Mouse (Mus musculus) common myeloid progenitor, adult 5-6 weeks (primary cell): ENCODE measurements around the gene Zwint. TPM values are rescaled to one million over a fixed set of nuclear protein-coding genes. Genes with fewer than 3 reads are reported as not detected.

Experiments used
- ATAC-seq: replicated peaks from 2 replicates; pipeline ENCODE4 v1.8.0; 2016; ENCODE audit warnings: low read depth, mild to moderate bottlenecking, moderate TSS enrichment, inconsistent platforms; ENCODE audit not compliant: poor library complexity, severe bottlenecking
- total RNA-seq: library from RNA; stranded (forward); fragments of 200-1000, 187-1606 nt; gene quantifications from 2 replicates; pipeline ENCODE4 v1.2.3, GENCODE M21; 2017

Zwint gene
- 230 and 238 TPM in 2 replicates for total RNA-seq

DNA sequence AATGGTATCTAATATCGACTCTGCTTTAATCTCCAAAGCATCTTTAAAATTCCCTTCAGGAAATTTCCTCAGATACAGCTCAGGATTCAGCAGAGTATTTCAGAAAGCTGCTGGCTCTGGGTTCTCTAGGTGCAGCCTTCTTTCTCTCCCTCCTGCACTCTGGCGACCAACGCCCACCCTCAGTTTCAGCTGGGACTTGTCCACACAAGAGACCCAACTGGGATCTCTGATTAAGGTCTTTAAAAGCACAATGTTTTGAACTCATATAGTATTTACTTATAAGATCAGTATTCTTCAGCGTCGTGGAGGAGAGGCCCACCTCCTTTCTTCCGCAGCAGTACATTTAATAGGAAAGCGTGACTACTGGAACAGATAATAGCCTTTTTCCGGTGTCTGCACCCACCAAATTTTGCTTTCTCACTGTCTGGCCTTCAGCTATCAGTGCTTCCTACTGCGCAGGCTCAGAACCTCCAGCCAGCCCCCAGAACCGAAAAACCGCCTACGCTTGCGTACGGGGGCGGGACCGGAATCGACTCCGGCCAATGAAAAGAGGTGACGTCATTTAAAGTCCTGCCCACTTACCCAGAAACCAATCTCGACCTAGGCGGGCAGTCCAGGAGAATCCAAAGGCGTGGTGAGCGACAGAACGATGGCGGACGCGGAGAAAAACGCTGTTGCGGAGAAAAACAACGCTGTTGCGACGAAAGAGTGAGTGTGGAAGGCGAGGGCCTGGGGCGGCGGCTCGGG lies at the start of gene Zwint:
Zwint (plus strand) TSS at position 576 of the 747 bp plus-strand sequence.
- peak; percentile 92 for ATAC-seq

- ATAC-seq = no peak
These were observed 41.3 kb upstream of the Zwint start for GRCm38 (mm10) chr10:72613125-72613915.

DNA sequence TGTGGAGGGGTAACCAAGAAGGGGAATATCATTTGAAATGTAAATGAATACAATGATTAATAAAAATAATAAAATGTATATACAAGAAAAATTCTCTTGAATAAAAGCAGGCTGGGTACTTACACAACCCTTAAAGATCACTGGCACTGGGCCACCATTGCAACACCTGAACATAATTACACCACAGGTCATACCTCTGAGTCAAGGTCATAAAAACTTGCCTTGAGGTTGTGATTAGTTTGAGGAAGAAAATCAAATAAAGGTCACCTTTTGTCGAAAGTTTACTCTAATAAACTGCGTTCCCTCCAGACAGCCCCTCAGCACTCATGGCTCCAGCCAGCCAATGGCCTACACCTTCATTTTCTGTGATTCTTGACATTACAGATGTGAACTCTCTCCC lies 38.5 kb upstream of the Zwint start:
- ATAC-seq = no peak

DNA sequence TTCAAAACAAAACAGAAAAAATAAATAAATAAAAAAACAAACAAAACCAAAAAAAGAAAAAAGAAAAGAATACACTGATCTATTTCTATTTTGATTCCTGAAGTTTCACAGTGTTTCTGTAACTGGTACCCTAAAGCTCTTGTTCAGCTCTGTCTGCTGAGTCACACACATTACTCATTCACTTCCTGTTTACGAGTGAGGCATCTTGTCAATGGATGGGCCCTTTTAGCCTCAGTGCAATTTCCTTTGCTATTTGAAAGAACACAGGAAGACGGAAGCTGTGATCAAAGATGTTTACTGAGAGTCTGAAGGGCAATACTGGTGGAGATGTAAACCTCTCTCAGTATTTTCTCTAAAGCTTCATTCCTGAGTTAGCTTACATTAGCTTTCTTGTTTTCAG lies 34.1 kb upstream of the Zwint start:
- peak; percentile 54 for ATAC-seq

DNA sequence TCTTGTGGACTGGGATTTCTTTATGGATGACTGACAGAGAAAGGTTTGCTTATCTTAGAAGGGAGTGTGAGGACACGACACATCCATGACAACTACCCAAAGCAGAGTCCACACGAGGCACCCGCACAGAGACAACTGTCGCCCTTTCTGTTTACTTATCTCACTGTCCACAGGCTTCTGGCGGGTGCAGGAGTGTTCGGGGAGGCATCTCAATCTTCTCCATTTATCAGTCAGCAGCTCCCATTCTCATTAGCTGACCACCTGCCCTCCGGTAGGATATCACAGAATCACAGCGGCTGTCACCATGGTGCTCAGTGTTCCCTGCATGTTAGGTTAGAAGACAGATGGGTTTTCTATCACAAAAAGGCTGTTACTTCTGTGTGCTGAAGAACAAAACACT lies 31.1 kb upstream of the Zwint start:
- ATAC-seq = 0 out of 2 replicates have a peak, but pooled peaks have one; percentile 15

DNA sequence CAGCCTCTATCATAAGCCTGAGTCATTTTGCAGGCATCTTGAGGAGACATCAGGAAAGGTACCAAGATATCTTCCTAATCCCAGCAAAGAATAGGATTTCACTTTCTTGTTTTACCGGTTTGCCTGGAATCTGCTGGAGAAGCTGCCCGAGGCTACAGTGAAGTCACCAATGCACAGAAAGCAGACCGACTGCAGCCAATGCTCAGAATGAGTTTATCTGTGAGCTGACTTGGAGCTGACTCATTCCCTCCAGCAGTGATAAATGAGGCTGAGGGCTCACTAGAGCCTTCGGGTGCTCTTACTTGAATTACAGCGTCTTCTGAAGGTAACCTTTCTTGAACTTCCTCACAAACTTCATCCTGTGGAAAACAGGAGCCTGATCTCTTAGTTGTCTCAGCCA lies 20.5 kb upstream of the Zwint start:
- no peak for ATAC-seq

DNA sequence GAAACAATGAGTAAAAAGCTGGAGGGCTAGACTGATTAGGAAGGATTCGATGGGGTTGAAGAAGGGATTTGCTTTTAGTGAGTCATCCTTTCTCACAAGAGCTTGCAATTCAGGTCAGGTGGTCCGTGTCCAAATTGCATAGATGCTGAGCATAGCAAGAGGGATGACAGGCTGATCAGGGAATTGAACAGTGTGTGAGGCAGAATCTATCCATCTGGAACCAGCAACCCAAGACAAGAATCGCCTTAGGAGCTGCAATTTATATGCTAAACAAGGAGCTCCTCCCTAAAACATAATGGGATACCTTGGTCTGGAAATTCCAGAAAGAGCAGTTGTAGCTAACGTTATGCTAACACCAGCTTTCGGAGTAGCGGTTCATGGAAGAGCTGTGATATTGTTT lies 3.8 kb upstream of the Zwint start:
- no peak for ATAC-seq

DNA sequence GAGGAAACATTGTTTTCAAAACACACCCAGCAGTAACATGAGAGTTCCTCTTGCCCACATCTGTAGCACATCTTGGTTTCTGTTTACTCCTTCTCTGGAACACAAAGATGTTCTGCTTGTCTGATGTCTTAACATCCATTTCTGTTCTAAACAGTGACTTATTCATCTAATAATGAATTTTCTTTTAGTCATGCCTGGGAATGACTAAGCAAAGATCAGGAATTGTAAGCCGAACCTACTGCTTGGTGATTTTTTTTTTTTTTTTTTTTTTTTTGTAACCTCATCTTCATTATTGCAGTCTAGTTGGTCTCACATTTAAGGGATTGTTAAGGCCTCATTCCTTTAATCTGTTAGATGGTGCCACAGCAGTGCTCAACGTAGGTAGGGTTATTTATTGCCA lies 848 bp upstream of the Zwint start:
- ATAC-seq = no peak

GRCm38 (mm10) chr10:72655017-72655509 lies 418 bp downstream of the Zwint start:
- peak; percentile 67 for ATAC-seq

DNA sequence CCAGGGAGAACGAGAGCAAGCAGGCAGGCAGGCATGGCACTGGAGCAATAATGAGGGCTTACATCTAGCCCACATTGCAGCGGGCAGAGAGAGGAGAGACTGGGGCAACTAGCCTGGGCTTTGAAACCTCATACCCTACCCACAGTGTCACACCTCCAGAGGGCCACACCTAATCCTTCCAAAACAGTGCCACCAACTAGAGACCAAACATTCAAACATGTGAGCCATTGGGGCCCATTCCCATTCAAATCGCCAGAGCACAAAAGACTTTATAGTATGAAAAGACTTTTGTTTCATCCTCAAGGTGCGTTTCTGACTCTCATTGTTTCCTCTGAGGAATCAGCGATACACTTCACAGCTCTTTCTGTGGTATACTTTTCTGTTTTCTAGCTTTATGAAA lies 4.6 kb downstream of the Zwint start:
- ATAC-seq = no peak

GRCm38 (mm10) chr10:72660350-72660749 lies 5.7 kb downstream of the Zwint start:
- ATAC-seq = no peak

DNA sequence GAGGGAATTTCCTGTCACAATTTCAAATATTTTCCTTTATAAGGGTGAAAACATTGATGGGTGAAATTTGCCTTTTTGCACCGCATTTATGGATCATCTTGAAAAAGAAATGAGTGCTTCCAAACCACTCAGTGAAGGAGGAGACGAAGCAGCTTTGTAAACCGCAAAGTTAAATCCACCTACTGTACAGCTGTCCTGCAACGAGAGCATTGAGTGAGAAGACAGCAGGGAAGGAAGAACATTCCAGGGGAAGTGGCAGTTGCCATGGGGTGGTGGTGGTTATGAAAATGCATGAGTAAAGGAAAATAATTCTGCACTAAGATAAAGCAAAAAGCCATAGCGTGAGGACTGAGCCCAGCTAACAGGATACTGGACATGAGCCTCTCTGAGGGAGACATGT lies 13.2 kb downstream of the Zwint start:
- 0 out of 2 replicates have a peak, but pooled peaks have one; percentile 10 for ATAC-seq

DNA sequence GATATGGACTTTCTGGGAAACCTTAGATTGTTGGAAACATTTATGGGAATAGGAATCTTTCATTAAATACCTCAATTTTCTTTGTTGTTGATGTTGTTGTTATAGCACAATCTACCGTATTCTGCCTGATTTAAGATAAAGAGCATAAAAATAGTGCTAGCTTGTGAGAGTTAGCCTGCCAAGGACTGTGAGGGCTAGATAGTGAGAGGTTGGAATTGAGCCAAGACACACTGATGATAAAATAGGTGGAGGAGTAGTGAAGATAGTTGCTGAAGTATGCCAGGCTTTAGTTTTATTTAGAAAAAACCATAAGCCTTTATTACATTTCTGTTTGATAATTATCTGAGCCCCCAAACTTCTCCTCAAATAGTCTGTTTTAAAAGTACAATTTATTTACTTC lies 14.4 kb downstream of the Zwint start:
- ATAC-seq = peak; percentile 63

DNA sequence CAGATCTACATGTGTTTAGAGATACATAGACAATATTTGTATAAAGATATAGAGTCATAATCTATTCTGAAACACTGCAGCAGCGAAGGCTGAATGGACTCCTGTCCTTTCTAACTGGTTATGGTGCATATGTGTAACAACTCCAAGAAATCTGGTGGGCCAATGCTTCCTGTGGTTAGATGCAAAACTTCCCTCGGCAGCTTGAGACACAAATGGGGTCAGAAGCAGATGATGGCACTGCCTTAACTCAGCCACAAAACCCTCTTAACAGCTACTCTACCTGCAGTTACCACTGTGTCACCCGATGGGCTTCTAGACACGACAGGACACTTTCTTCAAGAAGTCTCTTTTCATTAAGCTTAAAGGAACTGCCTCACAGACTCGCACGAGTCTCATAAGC lies 21.3 kb downstream of the Zwint start:
- peak; percentile 66 for ATAC-seq

DNA sequence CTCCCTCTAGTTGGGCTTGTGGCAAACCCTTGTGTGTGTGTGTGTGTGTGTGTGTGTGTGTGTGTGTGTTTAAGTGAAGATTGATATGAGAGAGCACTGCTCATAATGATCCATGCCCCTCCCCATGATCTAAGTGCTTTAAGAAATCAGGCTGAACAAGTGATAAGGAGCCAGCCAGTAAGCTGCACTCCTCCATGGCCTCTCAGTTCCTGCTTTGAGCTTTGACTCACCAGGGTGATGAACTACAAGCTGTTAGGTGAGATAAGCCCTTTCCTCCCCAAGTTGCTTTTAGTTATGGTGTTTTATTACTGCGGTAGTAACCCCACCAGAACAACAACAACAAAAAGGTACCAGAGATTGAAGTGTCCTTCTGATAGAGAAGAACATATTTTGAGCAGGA lies 21.9 kb downstream of the Zwint start:
- peak; percentile 85 for ATAC-seq

- ATAC-seq = no peak
These were observed 24.4 kb downstream of the Zwint start for GRCm38 (mm10) chr10:72679086-72679485.

GRCm38 (mm10) chr10:72701092-72701491 lies 46.4 kb downstream of the Zwint start:
- no peak for ATAC-seq

- ATAC-seq = no peak
These were observed 59.1 kb downstream of the Zwint start for GRCm38 (mm10) chr10:72713754-72714153.
